Mouse (Mus musculus): ENCODE results near the gene Arhgap45. TPM values are rescaled to one million over a fixed set of nuclear protein-coding genes. Genes with fewer than 3 reads are reported as not detected.

Arhgap45 gene
- polyA plus RNA-seq, 1 experiment from 2014 or later, result 17.3 TPM

DNA sequence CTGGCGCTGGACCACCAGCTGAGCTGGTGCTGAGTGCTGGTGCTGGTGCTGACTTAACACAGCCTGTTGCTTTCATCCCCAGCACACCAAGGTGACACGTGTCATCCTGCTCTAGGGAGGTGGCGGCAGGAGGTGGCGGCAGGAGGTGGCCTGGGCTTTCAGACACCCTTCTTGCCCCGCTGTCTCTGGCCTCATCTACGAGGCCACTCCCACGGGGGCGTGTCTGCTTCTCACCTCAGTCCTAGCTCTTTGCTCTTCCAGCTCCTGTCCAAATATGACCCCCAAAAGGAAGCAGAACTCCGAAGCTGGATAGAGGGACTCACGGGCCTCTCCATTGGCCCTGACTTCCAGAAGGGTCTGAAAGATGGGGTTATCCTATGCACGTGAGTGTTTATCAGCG, 25.4 kb upstream of the Arhgap45 start:
- Histone ChIP-seq H3K27me3 (ENCODE audit: control insufficient read depth, insufficient read depth, low read depth, low read length) (peaks cover 28% of the 10 kb centered on the region), H3K4me1 (ENCODE audit: control insufficient read depth, low read depth, low read length) (peaks cover 45% of the 10 kb centered on the region), H3K27ac (ENCODE audit: low read length) (no peak overlapping the region), H3K4me2 (ENCODE audit: low read depth, low read length) (no peak overlapping the region), H3K9me3 (replicated peaks; ENCODE audit: control insufficient read depth, low read length) (no peaks in the 10 kb centered on the region; the same call in 1 of the 2 replicates), H3K36me3 (ENCODE audit: control insufficient read depth, insufficient read depth) (peaks cover 4% of the 10 kb centered on the region; the same call in 1 of the 2 replicates), H3K9ac (ENCODE audit: low read depth, low read length) (no peak overlapping the region), H3K4me3 (ENCODE audit: low read depth, low read length) (no peak overlapping the region)
- 68% methylated on average over 12 of the region's 12 CpGs for WGBS (ENCODE audit: insufficient replicate concordance)
- no peak for ATAC-seq (ENCODE audit: low read depth)

DNA sequence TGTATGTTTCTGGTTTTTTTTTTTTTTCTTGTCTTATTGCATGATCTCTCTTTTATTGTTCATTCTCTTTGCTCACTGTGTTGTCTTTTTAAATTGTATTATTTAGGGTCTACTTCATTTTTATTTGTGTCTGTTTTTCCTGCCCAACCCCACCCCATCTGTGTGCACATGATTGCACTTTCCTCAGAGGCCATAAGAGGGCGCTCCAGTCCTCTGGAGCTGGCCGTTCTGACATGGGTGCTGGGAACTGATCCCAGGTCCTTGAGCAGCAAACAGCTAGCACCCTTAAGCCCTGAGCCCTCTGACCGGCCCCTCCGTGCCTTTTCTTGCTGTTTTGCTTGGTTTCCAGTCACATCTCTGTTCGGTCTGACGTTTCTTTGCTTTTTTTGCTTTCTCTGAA, 24.9 kb upstream of the Arhgap45 start:
- Histone ChIP-seq H3K9ac (ENCODE audit: low read depth, low read length) (no peak overlapping the region), H3K4me1 (ENCODE audit: control insufficient read depth, low read depth, low read length) (peaks cover 41% of the 10 kb centered on the region), H3K36me3 (ENCODE audit: control insufficient read depth, insufficient read depth) (peaks cover 4% of the 10 kb centered on the region; the same call in 1 of the 2 replicates), H3K27me3 (ENCODE audit: control insufficient read depth, insufficient read depth, low read depth, low read length) (peaks cover 28% of the 10 kb centered on the region), H3K4me2 (ENCODE audit: low read depth, low read length) (no peak overlapping the region), H3K27ac (ENCODE audit: low read length) (no peak overlapping the region), H3K9me3 (replicated peaks; ENCODE audit: control insufficient read depth, low read length) (no peaks in the 10 kb centered on the region; the same call in 1 of the 2 replicates), H3K4me3 (ENCODE audit: low read depth, low read length) (no peak overlapping the region)
- no peak for ATAC-seq (ENCODE audit: low read depth)
- WGBS (ENCODE audit: insufficient replicate concordance), result 81% methylated on average over 6 of the region's 6 CpGs

DNA sequence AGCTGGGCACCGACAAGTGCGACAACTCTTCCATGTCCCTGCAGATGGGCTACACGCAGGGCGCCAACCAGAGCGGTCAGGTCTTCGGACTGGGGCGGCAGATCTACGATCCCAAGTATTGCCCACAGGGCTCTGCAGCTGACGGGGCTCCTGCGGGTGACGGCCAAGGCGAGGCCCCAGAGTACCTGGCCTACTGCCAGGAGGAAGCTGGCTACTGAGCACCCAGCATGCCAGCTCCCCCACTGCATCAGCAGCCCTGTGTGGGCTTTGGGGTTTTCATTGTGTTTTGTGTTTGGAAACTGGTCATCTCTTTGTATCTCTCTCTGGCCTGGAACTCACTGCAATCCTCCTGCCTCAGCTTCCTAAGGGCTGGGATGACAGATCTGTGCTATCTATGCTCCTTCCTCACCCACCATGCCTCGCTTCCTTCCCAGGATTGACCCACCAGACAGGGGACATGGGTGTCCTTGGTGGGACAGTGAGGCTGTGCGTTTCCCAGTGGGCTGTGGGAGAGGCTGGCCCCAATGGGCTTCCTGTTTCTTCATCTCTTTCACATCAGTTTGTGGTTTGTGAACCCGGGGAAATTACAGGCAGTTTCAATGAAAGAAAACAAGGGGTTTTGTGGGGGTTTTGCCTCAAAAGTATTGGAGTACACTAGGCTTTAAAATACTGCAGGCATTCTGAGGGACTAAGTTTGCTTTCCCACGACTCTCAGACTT, 21.9 kb upstream of the Arhgap45 start:
- WGBS (ENCODE audit: insufficient replicate concordance), result 48% methylated on average over 16 of the region's 16 CpGs
- H3K27me3 ChIP-seq (ENCODE audit: control insufficient read depth, insufficient read depth, low read depth, low read length), result peaks cover 6% of the 10 kb centered on the region
- peak overlapping the region; percentile 17; the same call in 1 of the 2 replicates for H3K4me2 ChIP-seq (ENCODE audit: low read depth, low read length)
- peak overlapping the region; percentile 61 for H3K27ac ChIP-seq (ENCODE audit: low read length)
- H3K36me3 ChIP-seq (ENCODE audit: control insufficient read depth, insufficient read depth), result peaks cover 4% of the 10 kb centered on the region; the same call in 1 of the 2 replicates
- no peak overlapping the region for H3K4me3 ChIP-seq (ENCODE audit: low read depth, low read length)
- peak overlapping the region; percentile 19; the same call in 1 of the 2 replicates for H3K9ac ChIP-seq (ENCODE audit: low read depth, low read length)
- no peak for ATAC-seq (ENCODE audit: low read depth)
- no peaks in the 10 kb centered on the region; the same call in 1 of the 2 replicates for H3K9me3 ChIP-seq (replicated peaks; ENCODE audit: control insufficient read depth, low read length)
- H3K4me1 ChIP-seq (ENCODE audit: control insufficient read depth, low read depth, low read length), result peaks cover 24% of the 10 kb centered on the region

DNA sequence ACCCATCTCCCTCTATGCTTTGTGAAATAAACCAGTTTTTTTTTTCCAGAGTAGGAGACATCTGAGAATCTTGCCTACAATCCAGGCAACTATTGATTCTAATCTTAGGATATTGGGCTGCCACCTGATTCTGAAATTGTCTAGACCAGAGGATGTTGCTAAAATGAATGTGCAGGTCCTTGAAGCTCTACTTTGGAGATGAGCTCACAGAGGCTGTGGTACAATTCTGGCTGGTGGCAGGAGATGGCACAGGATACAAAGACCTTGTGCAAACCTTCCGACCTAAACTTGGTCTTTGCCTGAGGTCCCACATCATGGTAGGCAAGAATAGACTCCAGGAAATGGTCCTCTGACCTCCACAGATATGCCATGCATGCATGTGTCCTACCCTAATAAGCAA, 20.8 kb upstream of the Arhgap45 start:
- peaks cover 27% of the 10 kb centered on the region for H3K4me1 ChIP-seq (ENCODE audit: control insufficient read depth, low read depth, low read length)
- H3K9me3 ChIP-seq (replicated peaks; ENCODE audit: control insufficient read depth, low read length), result no peaks in the 10 kb centered on the region; the same call in 1 of the 2 replicates
- H3K4me3 ChIP-seq (ENCODE audit: low read depth, low read length), result no peak overlapping the region
- no peaks in the 10 kb centered on the region for H3K27me3 ChIP-seq (ENCODE audit: control insufficient read depth, insufficient read depth, low read depth, low read length)
- H3K4me2 ChIP-seq (ENCODE audit: low read depth, low read length), result peak overlapping the region; percentile 34; the same call in 1 of the 2 replicates
- H3K36me3 ChIP-seq (ENCODE audit: control insufficient read depth, insufficient read depth), result peaks cover 4% of the 10 kb centered on the region; the same call in 1 of the 2 replicates
- H3K27ac ChIP-seq (ENCODE audit: low read length), result peak overlapping the region; percentile 31; the same call in 1 of the 2 replicates
- WGBS (ENCODE audit: insufficient replicate concordance), result 37% methylated on average over 1 of the region's 1 CpGs
- H3K9ac ChIP-seq (ENCODE audit: low read depth, low read length), result no peak overlapping the region
- no peak for ATAC-seq (ENCODE audit: low read depth)

DNA sequence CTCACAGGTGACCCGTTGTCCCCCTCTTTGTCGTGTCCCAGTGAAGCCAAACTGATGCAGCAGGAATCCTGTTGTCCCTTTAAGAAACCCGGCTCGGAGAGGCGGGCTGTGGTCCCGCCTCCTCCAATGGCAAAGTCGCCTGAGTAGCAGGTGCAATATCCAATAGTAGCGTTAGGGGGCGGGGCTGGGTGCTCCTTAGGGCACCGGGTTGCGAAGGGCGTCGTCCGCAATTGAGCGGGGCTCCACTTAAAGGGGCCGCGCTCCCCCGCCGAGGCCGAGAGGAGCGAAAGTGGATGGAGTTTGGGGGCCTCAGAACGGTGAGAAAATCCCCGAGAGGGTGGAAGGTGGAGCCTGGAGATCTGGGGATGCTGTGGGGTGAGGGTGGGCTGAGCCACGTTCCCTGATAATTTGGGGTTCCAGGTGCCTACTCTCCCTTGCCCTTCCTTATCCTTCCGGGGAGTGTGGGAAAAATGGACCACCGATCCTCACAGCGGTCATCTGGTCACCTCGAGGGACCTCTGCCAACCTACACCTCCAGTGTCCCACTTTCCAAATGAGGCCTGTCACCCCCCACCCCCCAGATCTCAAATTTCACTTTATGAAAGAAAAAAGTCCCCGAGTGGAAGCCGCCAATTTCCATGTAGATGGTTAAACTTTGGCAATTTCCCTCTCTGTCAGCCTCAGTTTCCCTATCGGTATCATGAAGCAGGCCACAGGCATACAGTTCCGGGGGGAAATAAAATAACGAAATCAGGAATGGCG, 20.0 kb upstream of the Arhgap45 start, which contains the start of gene Abca7:
TSS of gene Abca7 (plus strand) at position 223 of the 762 bp plus-strand sequence.
- ATAC-seq (ENCODE audit: low read depth), result peak; percentile 88
- peak within 1 kb of the TSS; percentile 81 for H3K9ac ChIP-seq (ENCODE audit: low read depth, low read length)
- peak within 1 kb of the TSS; percentile 97 for H3K27ac ChIP-seq (ENCODE audit: low read length)

DNA sequence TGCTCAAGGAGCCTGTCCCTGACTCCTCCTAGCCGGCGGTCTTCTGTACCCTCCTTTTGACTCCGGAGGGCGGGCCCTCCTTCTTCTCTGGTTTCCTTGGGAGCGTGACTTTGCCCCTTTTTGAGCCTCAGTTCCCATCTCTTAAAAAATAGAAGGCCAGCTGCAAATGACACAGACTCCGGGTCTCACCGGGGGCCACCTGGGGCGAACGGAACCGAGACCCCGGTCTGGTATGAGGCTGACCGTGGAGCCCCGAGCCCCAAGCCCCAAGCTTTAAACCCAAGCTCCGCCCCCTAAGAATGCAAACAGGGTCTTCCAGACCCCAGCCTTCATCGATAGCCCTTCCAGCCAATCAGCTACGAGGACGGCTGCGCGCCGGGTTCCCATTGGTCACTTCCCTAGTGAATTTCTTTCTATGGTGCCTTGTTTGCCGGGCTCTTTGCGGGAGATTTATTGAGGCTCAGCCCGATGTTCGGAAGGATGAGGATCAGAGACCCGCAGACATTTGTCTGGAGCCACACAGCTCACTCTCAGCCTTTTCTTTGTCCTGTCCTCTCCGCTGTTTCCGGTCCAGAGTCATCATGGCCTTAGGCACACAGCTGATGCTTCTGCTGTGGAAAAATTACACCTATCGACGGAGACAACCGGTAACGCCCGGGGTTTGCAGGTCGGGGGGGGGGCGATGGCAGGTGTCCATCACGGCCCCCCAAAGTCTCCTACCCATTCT, 19.3 kb upstream of the Arhgap45 start:
- H3K4me1 ChIP-seq (ENCODE audit: control insufficient read depth, low read depth, low read length), result peaks cover 37% of the 10 kb centered on the region
- H3K4me3 ChIP-seq (ENCODE audit: low read depth, low read length), result peak overlapping the region; percentile 83
- WGBS (ENCODE audit: insufficient replicate concordance), result 2% methylated on average over 35 of the region's 35 CpGs
- H3K27me3 ChIP-seq (ENCODE audit: control insufficient read depth, insufficient read depth, low read depth, low read length), result no peaks in the 10 kb centered on the region
- peak overlapping the region; percentile 82 for H3K4me2 ChIP-seq (ENCODE audit: low read depth, low read length)
- peak overlapping the region; percentile 81 for H3K9ac ChIP-seq (ENCODE audit: low read depth, low read length)
- H3K9me3 ChIP-seq (replicated peaks; ENCODE audit: control insufficient read depth, low read length), result no peaks in the 10 kb centered on the region
- peaks cover 4% of the 10 kb centered on the region; the same call in 1 of the 2 replicates for H3K36me3 ChIP-seq (ENCODE audit: control insufficient read depth, insufficient read depth)
- peak overlapping the region; percentile 97 for H3K27ac ChIP-seq (ENCODE audit: low read length)
- peak; percentile 75 for ATAC-seq (ENCODE audit: low read depth)

More for the DNA sequence above, 20.0 kb upstream of the Arhgap45 start, which contains the start of gene Abca7:
- WGBS (ENCODE audit: insufficient replicate concordance), result under 1% methylated on average over 34 of the region's 34 CpGs
- peaks cover 30% of the 10 kb centered on the region for H3K4me1 ChIP-seq (ENCODE audit: control insufficient read depth, low read depth, low read length)
- H3K36me3 ChIP-seq (ENCODE audit: control insufficient read depth, insufficient read depth), result peaks cover 4% of the 10 kb centered on the region; the same call in 1 of the 2 replicates
- peak within 1 kb of the TSS; percentile 83 for H3K4me3 ChIP-seq (ENCODE audit: low read depth, low read length)
- no peaks in the 10 kb centered on the region; the same call in 1 of the 2 replicates for H3K9me3 ChIP-seq (replicated peaks; ENCODE audit: control insufficient read depth, low read length)
- H3K27me3 ChIP-seq (ENCODE audit: control insufficient read depth, insufficient read depth, low read depth, low read length), result no peaks in the 10 kb centered on the region
- peak within 1 kb of the TSS; percentile 82 for H3K4me2 ChIP-seq (ENCODE audit: low read depth, low read length)

DNA sequence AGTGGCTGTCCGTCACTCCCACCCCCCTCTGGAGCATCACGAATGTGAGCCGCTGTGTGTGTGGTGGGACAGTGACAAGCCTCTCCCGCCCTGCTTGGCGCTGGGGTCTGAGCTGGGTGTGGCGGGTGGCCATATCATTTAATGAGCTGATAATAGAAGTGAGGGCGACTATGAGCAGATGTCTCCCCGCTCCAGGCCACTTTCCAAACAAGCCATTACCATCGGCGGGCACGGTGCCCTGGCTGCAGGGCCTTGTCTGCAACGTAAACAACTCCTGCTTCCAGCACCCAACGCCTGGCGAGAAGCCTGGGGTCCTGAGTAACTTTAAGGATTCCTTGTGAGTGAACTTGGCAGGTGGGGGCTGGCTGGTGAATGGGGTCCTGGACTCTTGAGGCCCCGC, 18.6 kb upstream of the Arhgap45 start:
- Histone ChIP-seq H3K27ac (ENCODE audit: low read length) (peak overlapping the region; percentile 97), H3K4me2 (ENCODE audit: low read depth, low read length) (peak overlapping the region; percentile 82), H3K4me1 (ENCODE audit: control insufficient read depth, low read depth, low read length) (peaks cover 42% of the 10 kb centered on the region), H3K4me3 (ENCODE audit: low read depth, low read length) (peak overlapping the region; percentile 83), H3K9me3 (replicated peaks; ENCODE audit: control insufficient read depth, low read length) (no peaks in the 10 kb centered on the region), H3K9ac (ENCODE audit: low read depth, low read length) (peak overlapping the region; percentile 81), H3K36me3 (ENCODE audit: control insufficient read depth, insufficient read depth) (0 out of 2 replicates have a peak, but pooled peaks cover 3% of the 10 kb centered on the region), H3K27me3 (ENCODE audit: control insufficient read depth, insufficient read depth, low read depth, low read length) (no peaks in the 10 kb centered on the region)
- 21% methylated on average over 15 of the region's 15 CpGs for WGBS (ENCODE audit: insufficient replicate concordance)
- peak; percentile 23; the same call in 1 of the 2 replicates for ATAC-seq (ENCODE audit: low read depth)

DNA sequence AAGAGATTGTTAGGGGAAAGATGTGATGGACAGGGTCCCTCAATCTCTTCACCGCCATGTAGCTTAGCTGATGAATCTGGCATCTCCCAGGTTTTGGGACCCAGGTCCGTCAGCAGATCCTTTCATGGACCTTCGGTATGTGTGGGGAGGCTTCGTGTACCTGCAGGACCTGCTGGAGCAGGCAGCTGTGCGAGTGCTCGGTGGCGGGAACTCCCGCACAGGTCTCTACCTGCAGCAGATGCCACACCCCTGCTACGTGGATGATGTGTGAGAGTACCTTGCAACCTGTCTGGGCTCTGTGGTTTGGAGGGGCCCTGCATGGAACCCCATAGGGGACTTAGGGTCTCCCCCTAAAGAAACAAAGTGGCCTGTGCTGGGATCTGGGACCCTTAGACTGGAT, 14.5 kb upstream of the Arhgap45 start:
- no peak overlapping the region for H3K4me2 ChIP-seq (ENCODE audit: low read depth, low read length)
- no peak overlapping the region for H3K27ac ChIP-seq (ENCODE audit: low read length)
- H3K4me3 ChIP-seq (ENCODE audit: low read depth, low read length), result no peak overlapping the region
- WGBS (ENCODE audit: insufficient replicate concordance), result 90% methylated on average over 9 of the region's 9 CpGs
- ATAC-seq (ENCODE audit: low read depth), result no peak
- peaks cover 42% of the 10 kb centered on the region for H3K4me1 ChIP-seq (ENCODE audit: control insufficient read depth, low read depth, low read length)
- H3K27me3 ChIP-seq (ENCODE audit: control insufficient read depth, insufficient read depth, low read depth, low read length), result no peaks in the 10 kb centered on the region
- H3K36me3 ChIP-seq (ENCODE audit: control insufficient read depth, insufficient read depth), result peaks cover 8% of the 10 kb centered on the region
- H3K9ac ChIP-seq (ENCODE audit: low read depth, low read length), result no peak overlapping the region
- H3K9me3 ChIP-seq (replicated peaks; ENCODE audit: control insufficient read depth, low read length), result no peaks in the 10 kb centered on the region
